Mouse (Mus musculus) intestine, postnatal 0 days (tissue): Measurements from ENCODE around the gene Dok1. TPM values are rescaled to one million over a fixed set of nuclear protein-coding genes. Genes with fewer than 3 reads are reported as not detected.
A peak's percentile ranks its signal among the peaks of the same experiment; 100 is the strongest.

ENCODE experiments used
- ATAC-seq: fragments of 200-750 bp; cut with Nextera tagmentation; 2 replicates; pipeline ENCODE4 v1.8.0; 2017; ENCODE audit warnings: mild to moderate bottlenecking, moderate TSS enrichment, moderate library complexity
- H3K27ac ChIP-seq: fragments of 300-500 bp; sonication (generic); 2 replicates; pipeline ENCODE4 v1.5.1; 2014; ENCODE audit warnings: mild to moderate bottlenecking, low read depth, low read length, moderate library complexity
- H3K27me3 ChIP-seq: fragments of 300-500 bp; sonication (generic); replicated peaks from 2 replicates; pipeline ENCODE4 v1.6.1; 2014; ENCODE audit warnings: low read length, mixed read lengths; ENCODE audit not compliant: control insufficient read depth, insufficient read depth
- H3K36me3 ChIP-seq: fragments of 300-500 bp; sonication (generic); 2 replicates; pipeline ENCODE4 v1.6.1; 2014; ENCODE audit warnings: mild to moderate bottlenecking, moderate library complexity; ENCODE audit not compliant: control insufficient read depth, insufficient read depth
- H3K4me1 ChIP-seq: fragments of 300-500 bp; sonication (generic); replicated peaks from 2 replicates; pipeline ENCODE4 v1.6.1; 2014; ENCODE audit warnings: antibody characterized with exemption, low read length, mixed read lengths; ENCODE audit not compliant: control insufficient read depth, insufficient read depth
- H3K4me2 ChIP-seq: fragments of 300-500 bp; sonication (generic); replicated peaks from 2 replicates; pipeline ENCODE4 v1.6.1; 2014; ENCODE audit warnings: low read depth, mild to moderate bottlenecking, moderate library complexity
- H3K4me3 ChIP-seq: fragments of 300-500 bp; sonication (generic); 2 replicates; pipeline ENCODE4 v1.5.1; 2014; ENCODE audit warnings: low read depth, low read length
- H3K9ac ChIP-seq: fragments of 300-500 bp; sonication (generic); 2 replicates; pipeline ENCODE4 v1.6.1; 2014; ENCODE audit warnings: mild to moderate bottlenecking, low read depth, low read length
- H3K9me3 ChIP-seq: fragments of 300-500 bp; sonication (generic); 2 replicates; pipeline ENCODE4 v1.6.1; 2016; ENCODE audit warnings: mixed run types; ENCODE audit not compliant: control insufficient read depth
- CTCF ChIP-seq: sonication (generic); IDR thresholded peaks from 2 replicates; pipeline ENCODE4 v1.5.1; 2016; ENCODE audit warnings: low read depth, mild to moderate bottlenecking, control low read depth, antibody characterized with exemption, moderate library complexity
- WGBS: fragments of 180-500 bp; shearing (Covaris S2); extraction: QIAGEN DNeasy Blood & Tissue Kit; methylation state at CpG from one replicate; pipeline ENCODE4 v1.1.7; 2014; 5-methylcytosine and 5-hydroxymethylcytosine counted together
- polyA plus RNA-seq: library from polyadenylated mRNA; unstranded; fragments of >200 nt; fragmentation: Nextera tagmentation; extraction: Ambion mirVana; gene quantifications from 2 replicates; pipeline ENCODE4 v1.2.1, GENCODE M21; 2015

Dok1 gene
- polyA plus RNA-seq, 1 experiment from 2014 or later = 7.7 TPM

- 0 out of 2 replicates have a peak, but pooled peaks cover 2% of the 10 kb centered on the region for H3K4me1 ChIP-seq
- no peak overlapping the region for H3K9ac ChIP-seq
- no peak overlapping the region for H3K27ac ChIP-seq
- H3K36me3 ChIP-seq = no peaks in the 10 kb centered on the region
- no peaks in the 10 kb centered on the region for H3K9me3 ChIP-seq
- ATAC-seq = no peak
- H3K27me3 ChIP-seq = no peaks in the 10 kb centered on the region
- WGBS = 69% methylated on average over 8 of the region's 8 CpGs
- TF ChIP-seq CTCF = no peak
- H3K4me2 ChIP-seq = no peak overlapping the region
- H3K4me3 ChIP-seq = no peak overlapping the region
Measured at GRCm38 (mm10) chr6:82999986-83000385, 33.3 kb downstream of the Dok1 start.

- Histone ChIP-seq H3K36me3 (no peaks in the 10 kb centered on the region), H3K4me2 (no peak overlapping the region), H3K9ac (no peak overlapping the region), H3K4me3 (no peak overlapping the region), H3K4me1 (no peaks in the 10 kb centered on the region), H3K27me3 (no peaks in the 10 kb centered on the region), H3K9me3 (no peaks in the 10 kb centered on the region), H3K27ac (no peak overlapping the region)
- peak; percentile 44 for TF ChIP-seq CTCF
- no peak for ATAC-seq
- 76% methylated on average over 4 of the region's 4 CpGs for WGBS
Measured at GRCm38 (mm10) chr6:82998326-82998725, 34.9 kb downstream of the Dok1 start.

GRCm38 (mm10) chr6:82997511-82998102, 35.7 kb downstream of the Dok1 start:
- Histone ChIP-seq H3K4me2 (no peak overlapping the region), H3K4me3 (no peak overlapping the region), H3K27ac (no peak overlapping the region; the same call in 1 of the 2 replicates), H3K36me3 (no peaks in the 10 kb centered on the region), H3K4me1 (no peaks in the 10 kb centered on the region), H3K9me3 (no peaks in the 10 kb centered on the region), H3K27me3 (no peaks in the 10 kb centered on the region), H3K9ac (no peak overlapping the region)
- no peak for TF ChIP-seq CTCF
- 35% methylated on average over 7 of the region's 7 CpGs for WGBS
- no peak for ATAC-seq

GRCm38 (mm10) chr6:82996740-82997315, 36.4 kb downstream of the Dok1 start:
- Histone ChIP-seq H3K9me3 (no peaks in the 10 kb centered on the region), H3K36me3 (no peaks in the 10 kb centered on the region), H3K4me3 (no peak overlapping the region), H3K4me1 (no peaks in the 10 kb centered on the region), H3K9ac (no peak overlapping the region), H3K27me3 (no peaks in the 10 kb centered on the region), H3K4me2 (peak overlapping the region; percentile 38), H3K27ac (no peak overlapping the region)
- TF ChIP-seq CTCF = peak; percentile 97
- peak; percentile 92 for ATAC-seq
- 9% methylated on average over 11 of the region's 11 CpGs for WGBS

- H3K4me2 ChIP-seq = no peak overlapping the region
- no peak for TF ChIP-seq CTCF
- WGBS = 64% methylated on average over 7 of the region's 7 CpGs
- no peak overlapping the region for H3K27ac ChIP-seq
- no peak for ATAC-seq
- no peaks in the 10 kb centered on the region for H3K27me3 ChIP-seq
- no peaks in the 10 kb centered on the region for H3K4me1 ChIP-seq
- H3K4me3 ChIP-seq = no peak overlapping the region
- no peaks in the 10 kb centered on the region for H3K9me3 ChIP-seq
- H3K36me3 ChIP-seq = no peaks in the 10 kb centered on the region
- no peak overlapping the region for H3K9ac ChIP-seq
Measured at GRCm38 (mm10) chr6:82994372-82994771, 38.9 kb downstream of the Dok1 start.

GRCm38 (mm10) chr6:82993696-82994095, 39.6 kb downstream of the Dok1 start:
- Histone ChIP-seq H3K9ac (no peak overlapping the region), H3K4me3 (no peak overlapping the region), H3K27me3 (no peaks in the 10 kb centered on the region), H3K4me1 (no peaks in the 10 kb centered on the region), H3K27ac (no peak overlapping the region), H3K36me3 (no peaks in the 10 kb centered on the region), H3K4me2 (no peak overlapping the region), H3K9me3 (no peaks in the 10 kb centered on the region)
- WGBS = 35% methylated on average over 1 of the region's 1 CpGs
- TF ChIP-seq CTCF = no peak
- ATAC-seq = no peak
